Mouse (Mus musculus) heart, embryonic 11.5 days (tissue): ENCODE data around the gene C2cd5. TPM values are rescaled to one million over a fixed set of nuclear protein-coding genes. Genes with fewer than 3 reads are reported as not detected.

Experiments
- ATAC-seq: fragments of 200-750 bp; cut with Nextera tagmentation; replicated peaks from 2 replicates; pipeline ENCODE4 v1.8.0; 2017; ENCODE audit warnings: moderate library complexity; ENCODE audit not compliant: insufficient number of reproducible peaks, low FRiP score, low TSS enrichment
- H3K27ac ChIP-seq: fragments of 300-500 bp; sonication (generic); 2 replicates; pipeline ENCODE4 v1.5.1; 2014; ENCODE audit warnings: mild to moderate bottlenecking, low read depth, low read length
- H3K27me3 ChIP-seq: fragments of 300-500 bp; sonication (generic); 2 replicates; pipeline ENCODE4 v1.6.1; 2014; ENCODE audit warnings: mild to moderate bottlenecking, low read length, mixed read lengths; ENCODE audit not compliant: control insufficient read depth, insufficient read depth
- H3K36me3 ChIP-seq: fragments of 300-500 bp; sonication (generic); 2 replicates; pipeline ENCODE4 v1.6.1; 2014; ENCODE audit warnings: mild to moderate bottlenecking, low read length, moderate library complexity, mixed read lengths; ENCODE audit not compliant: control insufficient read depth, insufficient read depth
- H3K4me1 ChIP-seq: fragments of 300-500 bp; sonication (generic); 2 replicates; pipeline ENCODE4 v1.6.1; 2014; ENCODE audit warnings: low read length; ENCODE audit not compliant: control insufficient read depth, insufficient read depth
- H3K4me2 ChIP-seq: fragments of 300-500 bp; sonication (generic); 2 replicates; pipeline ENCODE4 v1.6.1; 2014; ENCODE audit warnings: mild to moderate bottlenecking, moderate library complexity
- H3K4me3 ChIP-seq: fragments of 300-500 bp; sonication (generic); 2 replicates; pipeline ENCODE4 v1.5.1; 2014; ENCODE audit warnings: low read depth, low read length
- H3K9ac ChIP-seq: fragments of 300-500 bp; sonication (generic); 2 replicates; pipeline ENCODE4 v1.6.1; 2014; ENCODE audit warnings: mild to moderate bottlenecking, low read depth, low read length, moderate library complexity
- H3K9me3 ChIP-seq: fragments of 300-500 bp; sonication (generic); replicated peaks from 2 replicates; pipeline ENCODE4 v1.6.1; 2016; ENCODE audit warnings: low read length; ENCODE audit not compliant: control insufficient read depth
- WGBS: fragments of 180-500 bp; shearing (Covaris S2); extraction: QIAGEN DNeasy Blood & Tissue Kit; methylation state at CpG from one replicate; pipeline ENCODE4 v1.1.7; 2014; ENCODE audit not compliant: insufficient replicate concordance; 5-methylcytosine and 5-hydroxymethylcytosine counted together
- polyA plus RNA-seq: library from polyadenylated mRNA; unstranded; fragments of >200 nt; fragmentation: Nextera tagmentation; extraction: Ambion mirVana; gene quantifications from 2 replicates; pipeline ENCODE4 v1.2.1, GENCODE M21; 2014

The C2cd5 gene
- polyA plus RNA-seq, 1 experiment from 2014 or later = 23.3 TPM

GRCm38 (mm10) chr6:143095126-143095525 is 4.8 kb downstream of the C2cd5 start:
- H3K9me3 ChIP-seq = no peaks in the 10 kb centered on the region
- no peak for ATAC-seq
- H3K4me2 ChIP-seq = no peak overlapping the region
- no peak overlapping the region for H3K9ac ChIP-seq
- peaks cover 9% of the 10 kb centered on the region; the same call in 1 of the 2 replicates for H3K36me3 ChIP-seq
- H3K27me3 ChIP-seq = no peaks in the 10 kb centered on the region
- H3K4me3 ChIP-seq = no peak overlapping the region
- peaks cover 6% of the 10 kb centered on the region; the same call in 1 of the 2 replicates for H3K4me1 ChIP-seq
- H3K27ac ChIP-seq = no peak overlapping the region
- WGBS = 68% methylated on average over 11 of the region's 11 CpGs

- 45% methylated on average over 4 of the region's 4 CpGs for WGBS
- H3K4me3 ChIP-seq = no peak overlapping the region
Observed at GRCm38 (mm10) chr6:143092856-143093255, 7.1 kb downstream of the C2cd5 start.

GRCm38 (mm10) chr6:143091076-143091475 is 8.9 kb downstream of the C2cd5 start:
- ATAC-seq = no peak
- no peak overlapping the region for H3K9ac ChIP-seq
- H3K4me2 ChIP-seq = no peak overlapping the region
- no peaks in the 10 kb centered on the region for H3K9me3 ChIP-seq
- peaks cover 19% of the 10 kb centered on the region for H3K36me3 ChIP-seq
- H3K27me3 ChIP-seq = no peaks in the 10 kb centered on the region
- H3K27ac ChIP-seq = no peak overlapping the region
- H3K4me1 ChIP-seq = peaks cover 6% of the 10 kb centered on the region; the same call in 1 of the 2 replicates
- WGBS = 91% methylated on average over 6 of the region's 6 CpGs
- H3K4me3 ChIP-seq = no peak overlapping the region

More at GRCm38 (mm10) chr6:143092856-143093255, 7.1 kb downstream of the C2cd5 start:
- H3K9me3 ChIP-seq = no peaks in the 10 kb centered on the region
- no peak for ATAC-seq
- no peak overlapping the region for H3K4me2 ChIP-seq
- no peak overlapping the region for H3K9ac ChIP-seq
- peaks cover 6% of the 10 kb centered on the region; the same call in 1 of the 2 replicates for H3K4me1 ChIP-seq
- peaks cover 12% of the 10 kb centered on the region for H3K36me3 ChIP-seq
- H3K27ac ChIP-seq = no peak overlapping the region
- H3K27me3 ChIP-seq = no peaks in the 10 kb centered on the region

DNA sequence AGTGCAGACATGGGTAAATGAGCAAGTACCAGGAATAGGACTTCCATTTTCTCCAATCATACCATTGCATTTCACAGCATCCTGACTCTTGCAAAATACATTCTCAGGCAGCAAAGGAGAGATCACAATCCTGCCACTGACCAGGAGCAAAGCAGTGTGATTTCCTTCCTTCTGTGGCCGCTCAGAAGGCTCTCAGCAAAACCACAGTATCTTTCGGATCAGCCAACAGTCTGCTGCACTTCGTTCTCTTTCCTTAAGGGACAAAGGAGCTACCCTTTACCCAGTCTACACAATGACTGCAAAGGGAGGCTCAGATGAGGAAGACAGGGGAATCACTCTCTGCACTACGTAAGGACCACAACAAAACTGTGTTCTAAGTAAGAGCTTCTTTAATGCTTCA is 12.6 kb downstream of the C2cd5 start:
- Histone ChIP-seq H3K9me3 (no peaks in the 10 kb centered on the region), H3K27ac (no peak overlapping the region), H3K36me3 (peaks cover 19% of the 10 kb centered on the region), H3K4me2 (no peak overlapping the region), H3K27me3 (no peaks in the 10 kb centered on the region), H3K9ac (no peak overlapping the region), H3K4me1 (no peaks in the 10 kb centered on the region), H3K4me3 (no peak overlapping the region)
- 83% methylated on average over 4 of the region's 4 CpGs for WGBS
- ATAC-seq = no peak

DNA sequence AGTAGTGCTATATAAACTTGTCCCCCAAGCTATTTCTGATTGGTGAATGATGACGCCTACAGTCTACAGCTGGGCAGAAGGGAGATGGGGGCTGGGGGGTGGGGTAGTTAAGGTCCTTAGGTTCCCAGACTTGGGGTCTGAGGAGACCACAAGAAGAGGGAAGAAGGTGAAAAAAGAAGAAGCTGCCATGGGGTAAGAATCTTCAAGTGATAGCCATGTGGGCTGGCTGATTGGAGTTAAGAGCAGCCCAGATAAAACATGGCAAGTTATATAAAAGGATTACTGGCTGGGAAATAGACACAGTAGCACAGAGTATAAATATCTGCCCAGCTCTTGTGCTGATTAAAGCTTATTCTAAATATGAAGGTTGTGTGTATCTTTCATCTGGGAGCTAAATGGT is 14.0 kb downstream of the C2cd5 start:
- Histone ChIP-seq H3K9me3 (no peaks in the 10 kb centered on the region), H3K27ac (no peak overlapping the region), H3K4me1 (no peaks in the 10 kb centered on the region), H3K9ac (no peak overlapping the region), H3K36me3 (peaks cover 16% of the 10 kb centered on the region), H3K4me2 (no peak overlapping the region), H3K27me3 (no peaks in the 10 kb centered on the region), H3K4me3 (no peak overlapping the region)
- 93% methylated on average over 1 of the region's 1 CpGs for WGBS
- ATAC-seq = no peak

DNA sequence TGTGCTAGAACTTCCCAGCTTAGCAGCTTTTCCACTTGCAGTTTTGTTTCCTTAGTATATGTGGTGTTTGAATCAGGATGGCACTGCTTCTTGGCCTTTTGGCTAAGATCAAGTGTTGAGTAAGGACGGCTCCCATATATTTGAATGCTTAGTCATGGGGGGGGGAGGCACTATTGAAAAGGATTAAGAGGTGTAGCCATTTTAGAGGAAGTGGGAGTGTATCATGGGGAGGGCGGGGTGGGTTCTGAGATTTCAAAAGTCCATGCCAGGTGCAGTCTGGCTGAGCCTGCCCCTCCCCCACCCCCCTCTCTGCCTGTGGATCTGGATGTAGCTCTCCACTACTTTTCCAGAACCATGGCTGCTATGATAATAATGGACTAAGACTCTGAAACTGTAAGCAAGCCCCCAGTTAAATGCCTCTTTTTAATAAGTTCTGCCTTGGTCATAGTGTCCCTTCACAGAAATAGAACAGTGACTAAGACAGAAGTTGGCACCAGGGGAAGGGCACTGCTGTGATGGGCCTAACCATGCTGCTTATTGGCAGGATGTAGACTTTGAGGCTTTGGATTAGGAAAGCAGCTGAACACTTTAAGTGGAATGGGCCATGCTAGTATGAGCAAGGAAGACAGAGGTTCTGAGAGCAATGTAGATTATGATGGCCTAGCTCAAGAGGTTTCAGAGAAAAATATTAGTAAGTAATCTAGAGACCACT is 15.5 kb downstream of the C2cd5 start:
- Histone ChIP-seq H3K4me2 (no peak overlapping the region), H3K27me3 (no peaks in the 10 kb centered on the region), H3K9me3 (no peaks in the 10 kb centered on the region), H3K9ac (no peak overlapping the region), H3K36me3 (peaks cover 10% of the 10 kb centered on the region; the same call in 1 of the 2 replicates), H3K27ac (no peak overlapping the region), H3K4me3 (no peak overlapping the region), H3K4me1 (no peaks in the 10 kb centered on the region)
- ATAC-seq = no peak
- WGBS = 94% methylated on average over 2 of the region's 2 CpGs

DNA sequence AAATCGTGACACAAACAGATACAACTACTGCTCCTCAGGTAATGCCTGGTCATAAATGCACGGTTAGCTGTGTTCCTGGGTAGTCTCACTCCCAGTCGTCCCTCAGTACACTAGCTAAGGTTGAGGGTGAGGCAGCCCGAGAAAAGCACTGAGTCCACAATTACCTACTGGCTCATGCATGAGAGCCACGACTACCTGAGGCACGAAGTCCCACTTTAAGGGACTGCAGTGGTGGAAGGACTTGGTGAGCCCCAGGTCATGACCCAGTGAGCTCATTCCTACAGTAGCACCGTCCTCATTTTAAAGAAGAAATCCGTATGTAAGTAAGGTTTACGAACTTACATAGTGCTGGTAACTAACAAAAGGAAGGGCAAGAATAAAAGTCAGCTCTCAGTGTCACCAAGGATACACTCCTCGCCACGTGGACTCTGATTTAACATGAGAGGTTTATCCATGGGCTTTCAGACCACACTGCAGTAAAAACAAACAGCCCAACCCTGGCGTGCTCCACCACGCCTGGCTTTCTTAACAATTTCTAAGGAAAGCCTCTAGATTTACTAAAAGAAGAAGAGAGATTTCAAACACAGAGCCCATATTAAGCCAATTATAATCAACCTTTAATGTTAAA is 18.3 kb downstream of the C2cd5 start:
- Histone ChIP-seq H3K9me3 (no peaks in the 10 kb centered on the region), H3K27me3 (no peaks in the 10 kb centered on the region), H3K27ac (no peak overlapping the region), H3K9ac (no peak overlapping the region), H3K4me3 (no peak overlapping the region), H3K36me3 (peaks cover 10% of the 10 kb centered on the region; the same call in 1 of the 2 replicates), H3K4me1 (no peaks in the 10 kb centered on the region), H3K4me2 (no peak overlapping the region)
- WGBS = 84% methylated on average over 13 of the region's 13 CpGs
- ATAC-seq = no peak

GRCm38 (mm10) chr6:143080774-143081173 is 19.2 kb downstream of the C2cd5 start:
- Histone ChIP-seq H3K4me3 (no peak overlapping the region), H3K36me3 (peaks cover 7% of the 10 kb centered on the region; the same call in 1 of the 2 replicates), H3K4me2 (no peak overlapping the region), H3K4me1 (no peaks in the 10 kb centered on the region), H3K27me3 (no peaks in the 10 kb centered on the region), H3K27ac (no peak overlapping the region), H3K9ac (no peak overlapping the region), H3K9me3 (no peaks in the 10 kb centered on the region)
- no peak for ATAC-seq
- 88% methylated on average over 7 of the region's 7 CpGs for WGBS
